Mouse (Mus musculus): Measurements from ENCODE around the gene Tshz2. TPM values are rescaled to one million over a fixed set of nuclear protein-coding genes. Genes with fewer than 3 reads are reported as not detected.

The Tshz2 gene
- polyA plus RNA-seq, 1 experiment from 2014 or later = 2.7 TPM

- no peaks in the 10 kb centered on the region for H3K36me3 ChIP-seq (replicated peaks)
- peaks cover 3% of the 10 kb centered on the region; the same call in 1 of the 2 replicates for H3K4me1 ChIP-seq
- WGBS = 80% methylated on average over 6 of the region's 6 CpGs
- H3K27me3 ChIP-seq (replicated peaks; ENCODE audit: low read depth, poor library complexity, severe bottlenecking) = no peaks in the 10 kb centered on the region
- H3K4me3 ChIP-seq = no peak overlapping the region
- no peak for DNase-seq (ENCODE audit: low spot score)
- no peaks in the 10 kb centered on the region for H3K9me3 ChIP-seq
- H3K27ac ChIP-seq (replicated peaks) = no peak overlapping the region
Measured at GRCm38 (mm10) chr2:169600163-169600562, 32.6 kb upstream of the Tshz2 start.

- Histone ChIP-seq H3K4me1 (peaks cover 39% of the 10 kb centered on the region), H3K4me3 (no peak overlapping the region), H3K27ac (replicated peaks) (no peak overlapping the region), H3K27me3 (replicated peaks; ENCODE audit: low read depth, poor library complexity, severe bottlenecking) (no peaks in the 10 kb centered on the region), H3K9me3 (no peaks in the 10 kb centered on the region), H3K36me3 (replicated peaks) (no peaks in the 10 kb centered on the region)
- DNase-seq (ENCODE audit: low spot score) = no peak
- WGBS = 83% methylated on average over 13 of the region's 13 CpGs
Measured at GRCm38 (mm10) chr2:169606901-169607678, 25.7 kb upstream of the Tshz2 start.

GRCm38 (mm10) chr2:169607787-169608186 is 25.0 kb upstream of the Tshz2 start:
- no peak overlapping the region for H3K4me3 ChIP-seq
- H3K36me3 ChIP-seq (replicated peaks) = no peaks in the 10 kb centered on the region
- H3K27ac ChIP-seq (replicated peaks) = no peak overlapping the region
- H3K4me1 ChIP-seq = peaks cover 43% of the 10 kb centered on the region
- H3K27me3 ChIP-seq (replicated peaks; ENCODE audit: low read depth, poor library complexity, severe bottlenecking) = no peaks in the 10 kb centered on the region
- DNase-seq (ENCODE audit: low spot score) = no peak
- 48% methylated on average over 2 of the region's 2 CpGs for WGBS
- H3K9me3 ChIP-seq = no peaks in the 10 kb centered on the region

GRCm38 (mm10) chr2:169609956-169610355 is 22.9 kb upstream of the Tshz2 start:
- DNase-seq (ENCODE audit: low spot score) = peak; percentile 39
- 41% methylated on average over 13 of the region's 13 CpGs for WGBS
- no peaks in the 10 kb centered on the region for H3K27me3 ChIP-seq (replicated peaks; ENCODE audit: low read depth, poor library complexity, severe bottlenecking)
- H3K4me1 ChIP-seq = peaks cover 43% of the 10 kb centered on the region
- H3K9me3 ChIP-seq = no peaks in the 10 kb centered on the region
- peak overlapping the region; percentile 12; the same call in 1 of the 2 replicates for H3K27ac ChIP-seq (replicated peaks)
- H3K4me3 ChIP-seq = no peak overlapping the region
- H3K36me3 ChIP-seq (replicated peaks) = no peaks in the 10 kb centered on the region

GRCm38 (mm10) chr2:169610882-169611281 is 21.9 kb upstream of the Tshz2 start:
- Histone ChIP-seq H3K9me3 (no peaks in the 10 kb centered on the region), H3K36me3 (replicated peaks) (no peaks in the 10 kb centered on the region), H3K27ac (replicated peaks) (no peak overlapping the region; the same call in 1 of the 2 replicates), H3K27me3 (replicated peaks; ENCODE audit: low read depth, poor library complexity, severe bottlenecking) (no peaks in the 10 kb centered on the region), H3K4me1 (peaks cover 43% of the 10 kb centered on the region), H3K4me3 (no peak overlapping the region)
- DNase-seq (ENCODE audit: low spot score) = no peak
- WGBS = 83% methylated on average over 8 of the region's 8 CpGs

GRCm38 (mm10) chr2:169611557-169611956 is 21.3 kb upstream of the Tshz2 start:
- WGBS = 16% methylated on average over 7 of the region's 7 CpGs
- Histone ChIP-seq H3K36me3 (replicated peaks) (no peaks in the 10 kb centered on the region), H3K4me1 (peaks cover 43% of the 10 kb centered on the region), H3K9me3 (no peaks in the 10 kb centered on the region), H3K27me3 (replicated peaks; ENCODE audit: low read depth, poor library complexity, severe bottlenecking) (no peaks in the 10 kb centered on the region), H3K27ac (replicated peaks) (no peak overlapping the region), H3K4me3 (no peak overlapping the region)
- peak; percentile 78 for DNase-seq (ENCODE audit: low spot score)

- Histone ChIP-seq H3K9me3 (no peaks in the 10 kb centered on the region), H3K36me3 (replicated peaks) (no peaks in the 10 kb centered on the region), H3K27ac (replicated peaks) (no peak overlapping the region), H3K27me3 (replicated peaks; ENCODE audit: low read depth, poor library complexity, severe bottlenecking) (no peaks in the 10 kb centered on the region), H3K4me1 (peaks cover 29% of the 10 kb centered on the region), H3K4me3 (no peak overlapping the region)
- WGBS = 58% methylated on average over 4 of the region's 4 CpGs
- DNase-seq (ENCODE audit: low spot score) = no peak
Measured at GRCm38 (mm10) chr2:169614683-169615082, 18.1 kb upstream of the Tshz2 start.

- 78% methylated on average over 6 of the region's 6 CpGs for WGBS
- no peaks in the 10 kb centered on the region for H3K36me3 ChIP-seq (replicated peaks)
- H3K4me1 ChIP-seq = peaks cover 20% of the 10 kb centered on the region
- H3K27ac ChIP-seq (replicated peaks) = no peak overlapping the region
- no peaks in the 10 kb centered on the region for H3K27me3 ChIP-seq (replicated peaks; ENCODE audit: low read depth, poor library complexity, severe bottlenecking)
- H3K9me3 ChIP-seq = no peaks in the 10 kb centered on the region
- no peak overlapping the region for H3K4me3 ChIP-seq
- no peak for DNase-seq (ENCODE audit: low spot score)
Measured at GRCm38 (mm10) chr2:169615998-169616397, 16.8 kb upstream of the Tshz2 start.

- Histone ChIP-seq H3K9me3 (no peaks in the 10 kb centered on the region), H3K4me1 (peaks cover 24% of the 10 kb centered on the region), H3K4me3 (no peak overlapping the region), H3K27me3 (replicated peaks; ENCODE audit: low read depth, poor library complexity, severe bottlenecking) (no peaks in the 10 kb centered on the region), H3K27ac (replicated peaks) (peak overlapping the region; percentile 40; the same call in 1 of the 2 replicates), H3K36me3 (replicated peaks) (no peaks in the 10 kb centered on the region)
- DNase-seq (ENCODE audit: low spot score) = peak; percentile 40
- WGBS = 66% methylated on average over 15 of the region's 15 CpGs
Measured at GRCm38 (mm10) chr2:169621201-169621710, 11.6 kb upstream of the Tshz2 start.

- WGBS = 89% methylated on average over 3 of the region's 3 CpGs
- Histone ChIP-seq H3K36me3 (replicated peaks) (no peaks in the 10 kb centered on the region), H3K4me3 (no peak overlapping the region), H3K27ac (replicated peaks) (no peak overlapping the region), H3K27me3 (replicated peaks; ENCODE audit: low read depth, poor library complexity, severe bottlenecking) (no peaks in the 10 kb centered on the region), H3K4me1 (peaks cover 24% of the 10 kb centered on the region), H3K9me3 (no peaks in the 10 kb centered on the region)
- DNase-seq (ENCODE audit: low spot score) = no peak
Measured at GRCm38 (mm10) chr2:169630070-169630469, 2.7 kb upstream of the Tshz2 start.

- peak; percentile 58 for DNase-seq (ENCODE audit: low spot score)
- no peaks in the 10 kb centered on the region for H3K9me3 ChIP-seq
- H3K27ac ChIP-seq (replicated peaks) = peak overlapping the region; percentile 88
- H3K36me3 ChIP-seq (replicated peaks) = no peaks in the 10 kb centered on the region
- H3K27me3 ChIP-seq (replicated peaks; ENCODE audit: low read depth, poor library complexity, severe bottlenecking) = no peaks in the 10 kb centered on the region
- peak overlapping the region; percentile 81 for H3K4me3 ChIP-seq
- peaks cover 41% of the 10 kb centered on the region for H3K4me1 ChIP-seq
- WGBS = under 1% methylated on average over 38 of the region's 38 CpGs
Measured at GRCm38 (mm10) chr2:169633491-169634289, 877 bp downstream of the Tshz2 start.

- Histone ChIP-seq H3K4me1 (peaks cover 41% of the 10 kb centered on the region), H3K9me3 (no peaks in the 10 kb centered on the region), H3K36me3 (replicated peaks) (no peaks in the 10 kb centered on the region), H3K27ac (replicated peaks) (no peak overlapping the region), H3K4me3 (peak overlapping the region; percentile 81), H3K27me3 (replicated peaks; ENCODE audit: low read depth, poor library complexity, severe bottlenecking) (no peaks in the 10 kb centered on the region)
- 66% methylated on average over 17 of the region's 17 CpGs for WGBS
- DNase-seq (ENCODE audit: low spot score) = no peak
Measured at GRCm38 (mm10) chr2:169634619-169635382, 2.0 kb downstream of the Tshz2 start.

All from embryonic facial prominence, embryonic 10.5 days (tissue).